Mouse (Mus musculus) forebrain, embryonic 15.5 days (tissue): ENCODE data around the gene Itm2c. TPM values are rescaled to one million over a fixed set of nuclear protein-coding genes. Genes with fewer than 3 reads are reported as not detected.

Experiments
- ATAC-seq: fragments of 200-750 bp; cut with Nextera tagmentation; replicated peaks from 2 replicates; pipeline ENCODE4 v1.8.0; 2017; ENCODE audit warnings: mild to moderate bottlenecking, moderate TSS enrichment, moderate library complexity
- H3K27ac ChIP-seq: fragments of 300-500 bp; sonication (generic); replicated peaks from 2 replicates; pipeline ENCODE4 v1.5.1; 2015; ENCODE audit warnings: mild to moderate bottlenecking, inconsistent platforms
- H3K27me3 ChIP-seq: fragments of 300-500 bp; sonication (generic); 2 replicates; pipeline ENCODE4 v1.6.1; 2015; ENCODE audit warnings: inconsistent platforms
- H3K36me3 ChIP-seq: fragments of 300-500 bp; sonication (generic); 2 replicates; pipeline ENCODE4 v1.6.1; 2015; ENCODE audit warnings: mild to moderate bottlenecking, inconsistent platforms
- H3K4me1 ChIP-seq: fragments of 300-500 bp; sonication (generic); 2 replicates; pipeline ENCODE4 v1.6.1; 2015; ENCODE audit warnings: inconsistent platforms
- H3K4me2 ChIP-seq: fragments of 300-500 bp; sonication (generic); replicated peaks from 2 replicates; pipeline ENCODE4 v1.6.1; 2015; ENCODE audit warnings: mild to moderate bottlenecking, inconsistent platforms
- H3K4me3 ChIP-seq: fragments of 300-500 bp; sonication (generic); 2 replicates; pipeline ENCODE4 v1.5.1; 2015; ENCODE audit warnings: mild to moderate bottlenecking, inconsistent platforms
- H3K9ac ChIP-seq: fragments of 300-500 bp; sonication (generic); replicated peaks from 2 replicates; pipeline ENCODE4 v1.6.1; 2015; ENCODE audit warnings: mild to moderate bottlenecking, inconsistent platforms
- H3K9me3 ChIP-seq: fragments of 300-500 bp; sonication (generic); 2 replicates; pipeline ENCODE4 v1.6.1; 2016; ENCODE audit warnings: inconsistent platforms
- WGBS: fragments of 180-500 bp; shearing (Covaris S2); methylation state at CpG from one replicate; pipeline ENCODE4 v1.1.7; 2015; ENCODE audit warnings: mixed read lengths; 5-methylcytosine and 5-hydroxymethylcytosine counted together
- polyA plus RNA-seq: library from polyadenylated mRNA; unstranded; fragments of >200 nt; fragmentation: Nextera tagmentation; extraction: Ambion mirVana; gene quantifications from 2 replicates; pipeline ENCODE4 v1.2.1, GENCODE M21; 2015

The Itm2c gene
- polyA plus RNA-seq, 1 experiment from 2014 or later = 160 TPM

- Histone ChIP-seq H3K27ac (no peak overlapping the region), H3K36me3 (no peaks in the 10 kb centered on the region), H3K9ac (no peak overlapping the region), H3K9me3 (no peaks in the 10 kb centered on the region), H3K4me2 (no peak overlapping the region), H3K4me1 (no peaks in the 10 kb centered on the region), H3K4me3 (no peak overlapping the region), H3K27me3 (no peaks in the 10 kb centered on the region)
- WGBS = 75% methylated on average over 2 of the region's 2 CpGs
- no peak for ATAC-seq
Measured at GRCm38 (mm10) chr1:85870546-85870945, 23.5 kb upstream of the Itm2c start.

DNA sequence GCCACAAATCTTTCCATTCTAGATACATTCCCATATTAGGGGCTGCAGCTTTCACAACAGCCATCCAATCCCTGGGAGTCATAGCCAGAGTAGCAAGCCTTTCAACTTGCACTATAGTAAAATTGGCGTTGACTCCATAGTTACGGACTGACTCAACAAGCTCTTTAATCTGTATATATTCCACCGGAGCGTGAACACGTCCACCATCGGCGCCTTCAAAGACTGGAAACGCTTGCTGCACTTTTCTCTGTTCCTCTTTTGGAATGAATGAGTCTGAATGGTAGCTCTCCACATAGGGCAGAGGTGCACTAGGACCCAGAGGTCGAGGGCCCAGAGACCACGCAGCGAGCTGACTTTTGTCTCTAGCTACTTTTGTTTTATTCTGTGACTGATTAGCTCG lies 12.1 kb upstream of the Itm2c start:
- Histone ChIP-seq H3K4me2 (no peak overlapping the region), H3K4me3 (no peak overlapping the region), H3K4me1 (no peaks in the 10 kb centered on the region), H3K27me3 (no peaks in the 10 kb centered on the region), H3K9me3 (peaks cover 3% of the 10 kb centered on the region; the same call in 1 of the 2 replicates), H3K36me3 (no peaks in the 10 kb centered on the region), H3K27ac (no peak overlapping the region), H3K9ac (no peak overlapping the region)
- ATAC-seq = no peak
- 91% methylated on average over 12 of the region's 12 CpGs for WGBS

DNA sequence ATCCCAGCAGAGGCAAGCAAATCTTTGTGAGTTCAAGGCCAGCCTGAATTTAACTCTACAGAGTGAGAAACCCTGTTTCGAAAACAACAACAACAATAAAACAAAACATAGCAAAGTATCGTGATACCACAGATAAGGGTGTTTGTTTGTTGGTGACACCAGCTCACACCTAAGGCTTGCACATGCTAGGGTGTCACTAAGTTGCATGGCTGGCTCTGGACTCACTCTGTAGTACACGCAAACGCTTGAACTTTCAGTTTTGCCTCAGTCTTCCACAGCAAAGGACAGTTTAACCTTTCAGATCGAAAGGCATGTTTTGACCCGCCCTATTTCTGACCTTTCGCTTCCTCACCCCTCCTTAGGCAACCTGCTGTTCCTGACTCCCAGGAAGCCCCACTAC lies 6.9 kb upstream of the Itm2c start:
- Histone ChIP-seq H3K4me1 (no peaks in the 10 kb centered on the region), H3K4me2 (no peak overlapping the region), H3K9ac (no peak overlapping the region), H3K27ac (no peak overlapping the region), H3K36me3 (no peaks in the 10 kb centered on the region), H3K27me3 (no peaks in the 10 kb centered on the region), H3K4me3 (no peak overlapping the region), H3K9me3 (no peaks in the 10 kb centered on the region)
- WGBS = 88% methylated on average over 7 of the region's 7 CpGs
- ATAC-seq = no peak

- H3K27me3 ChIP-seq = no peaks in the 10 kb centered on the region
- 1% methylated on average over 30 of the region's 30 CpGs for WGBS
Measured at GRCm38 (mm10) chr1:85894748-85895360, 773 bp downstream of the Itm2c start.

GRCm38 (mm10) chr1:85895391-85895837 lies 1.3 kb downstream of the Itm2c start:
- H3K27ac ChIP-seq = peak overlapping the region; percentile 87
- no peaks in the 10 kb centered on the region for H3K27me3 ChIP-seq
- 3% methylated on average over 15 of the region's 15 CpGs for WGBS
- no peaks in the 10 kb centered on the region for H3K9me3 ChIP-seq
- H3K4me3 ChIP-seq = peak overlapping the region; percentile 86
- peak overlapping the region; percentile 84 for H3K4me2 ChIP-seq
- ATAC-seq = peak; percentile 30
- H3K36me3 ChIP-seq = no peaks in the 10 kb centered on the region
- peaks cover 59% of the 10 kb centered on the region for H3K4me1 ChIP-seq
- peak overlapping the region; percentile 80 for H3K9ac ChIP-seq

More at GRCm38 (mm10) chr1:85894748-85895360, 773 bp downstream of the Itm2c start:
- Histone ChIP-seq H3K4me3 (peak overlapping the region; percentile 86), H3K36me3 (no peaks in the 10 kb centered on the region), H3K27ac (peak overlapping the region; percentile 87), H3K9me3 (no peaks in the 10 kb centered on the region), H3K4me2 (peak overlapping the region; percentile 84), H3K9ac (peak overlapping the region; percentile 80), H3K4me1 (peaks cover 54% of the 10 kb centered on the region)
- ATAC-seq = peak; percentile 41

- peak overlapping the region; percentile 80 for H3K9ac ChIP-seq
- H3K4me2 ChIP-seq = peak overlapping the region; percentile 84
- H3K4me3 ChIP-seq = peak overlapping the region; percentile 86
- no peak for ATAC-seq
- 66% methylated on average over 5 of the region's 5 CpGs for WGBS
- no peaks in the 10 kb centered on the region for H3K9me3 ChIP-seq
- no peaks in the 10 kb centered on the region for H3K36me3 ChIP-seq
- peak overlapping the region; percentile 88 for H3K27ac ChIP-seq
- H3K4me1 ChIP-seq = peaks cover 66% of the 10 kb centered on the region
- H3K27me3 ChIP-seq = no peaks in the 10 kb centered on the region
Measured at GRCm38 (mm10) chr1:85896110-85896509, 2.0 kb downstream of the Itm2c start.

- Histone ChIP-seq H3K27ac (peak overlapping the region; percentile 88), H3K36me3 (no peaks in the 10 kb centered on the region), H3K9me3 (no peaks in the 10 kb centered on the region), H3K4me3 (peak overlapping the region; percentile 86), H3K27me3 (no peaks in the 10 kb centered on the region), H3K9ac (0 out of 2 replicates have a peak overlapping the region, but pooled peaks have one; percentile 24), H3K4me1 (peaks cover 76% of the 10 kb centered on the region), H3K4me2 (peak overlapping the region; percentile 84)
- ATAC-seq = no peak
- 62% methylated on average over 12 of the region's 12 CpGs for WGBS
Measured at GRCm38 (mm10) chr1:85896781-85897700, 3.0 kb downstream of the Itm2c start.

- peak overlapping the region; percentile 84 for H3K4me2 ChIP-seq
- H3K9me3 ChIP-seq = no peaks in the 10 kb centered on the region
- no peak for ATAC-seq
- no peaks in the 10 kb centered on the region for H3K27me3 ChIP-seq
- H3K27ac ChIP-seq = peak overlapping the region; percentile 88
- peaks cover 83% of the 10 kb centered on the region for H3K4me1 ChIP-seq
- peak overlapping the region; percentile 2; the same call in 1 of the 2 replicates for H3K4me3 ChIP-seq
- H3K36me3 ChIP-seq = no peaks in the 10 kb centered on the region
- H3K9ac ChIP-seq = peak overlapping the region; percentile 39
- WGBS = 16% methylated on average over 8 of the region's 8 CpGs
Measured at GRCm38 (mm10) chr1:85897901-85898760, 4.0 kb downstream of the Itm2c start.

GRCm38 (mm10) chr1:85898761-85899387 lies 4.8 kb downstream of the Itm2c start:
- peaks cover 1% of the 10 kb centered on the region; the same call in 1 of the 2 replicates for H3K36me3 ChIP-seq
- peak overlapping the region; percentile 2; the same call in 1 of the 2 replicates for H3K4me3 ChIP-seq
- H3K9me3 ChIP-seq = no peaks in the 10 kb centered on the region
- H3K27ac ChIP-seq = peak overlapping the region; percentile 88
- H3K4me2 ChIP-seq = peak overlapping the region; percentile 84
- H3K4me1 ChIP-seq = peaks cover 80% of the 10 kb centered on the region
- H3K27me3 ChIP-seq = no peaks in the 10 kb centered on the region
- H3K9ac ChIP-seq = peak overlapping the region; percentile 39
- no peak for ATAC-seq
- 12% methylated on average over 12 of the region's 12 CpGs for WGBS

GRCm38 (mm10) chr1:85899388-85899761 lies 5.3 kb downstream of the Itm2c start:
- Histone ChIP-seq H3K27ac (peak overlapping the region; percentile 88), H3K36me3 (peaks cover 5% of the 10 kb centered on the region; the same call in 1 of the 2 replicates), H3K27me3 (no peaks in the 10 kb centered on the region), H3K4me3 (no peak overlapping the region), H3K9me3 (no peaks in the 10 kb centered on the region), H3K9ac (0 out of 2 replicates have a peak overlapping the region, but pooled peaks have one; percentile 15), H3K4me2 (peak overlapping the region; percentile 84), H3K4me1 (peaks cover 77% of the 10 kb centered on the region)
- no peak for ATAC-seq
